Comparison of ENCODE assay signal across 10 mouse cellular contexts in the genomic region with DNA sequence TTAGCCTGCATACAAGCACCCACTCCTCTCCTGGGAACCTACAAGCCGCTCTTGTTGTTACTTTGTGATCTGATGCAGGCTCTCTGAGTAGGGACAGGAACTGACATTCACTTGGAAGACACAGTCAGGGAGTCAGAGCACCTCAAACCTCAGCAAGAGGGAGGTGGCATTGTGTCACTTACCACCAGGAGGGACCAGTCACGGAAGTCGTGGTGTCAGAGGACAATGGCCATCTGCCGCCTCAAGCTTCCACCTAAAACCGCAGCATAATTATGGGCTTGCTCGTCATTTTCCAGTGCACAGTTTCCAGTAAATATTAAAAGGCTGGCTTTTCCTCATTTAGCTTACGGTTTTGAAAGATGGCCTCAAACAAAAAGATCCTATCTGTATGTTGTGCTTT.
A peak's percentile ranks its signal among the peaks of the same experiment; 100 is the strongest.
DNase-seq lines count a peak whose midpoint lies in the region; ATAC-seq and TF ChIP-seq lines count a peak whose summit lies in the region.
"Had no signal": no experiment of that assay in that cellular context is flagged by ENCODE, and none has a peak within 500 bp of the region (broad histone marks: within the 10 kb centered on the region; RNA-seq: fewer than 3 reads in every experiment).

No protein-coding gene starts in this region.

- no peak overlapping the region for H3K27ac ChIP-seq in forebrain, embryonic 12.5 days
- H3K27ac ChIP-seq in forebrain, postnatal 0 days (ENCODE audit: low read depth, low read length): no peak overlapping the region
- no peak overlapping the region for H3K27ac ChIP-seq in kidney, adult 2 months (ENCODE audit: insufficient read depth, low read depth, low read length)
- H3K27ac ChIP-seq in midbrain, embryonic 14.5 days (replicated peaks; ENCODE audit: low read depth, low read length): 0 out of 2 replicates have a peak overlapping the region, but pooled peaks have one; percentile 37
- H3K27ac ChIP-seq: liver, embryonic 15.5 days had no signal

- no peak for TF ChIP-seq CTCF in forebrain, postnatal 0 days (IDR thresholded peaks at IDR 0.05; ENCODE audit: low read depth)
- TF ChIP-seq CTCF in kidney, adult 2 months (conservative IDR thresholded peaks at IDR 0.05; ENCODE audit: insufficient read depth, insufficient read length, low read depth, low read length): no peak

- peaks cover 9% of the 10 kb centered on the region for H3K27me3 ChIP-seq in forebrain, embryonic 12.5 days
- H3K27me3 ChIP-seq in forebrain, postnatal 0 days (ENCODE audit: insufficient read depth, low read length): no peaks in the 10 kb centered on the region
- H3K27me3 ChIP-seq in kidney, adult 2 months (replicated peaks; ENCODE audit: control insufficient read depth, insufficient read depth, low read length): no peaks in the 10 kb centered on the region
- H3K27me3 ChIP-seq in midbrain, embryonic 14.5 days (ENCODE audit: control insufficient read depth, insufficient read depth, low read length): no peaks in the 10 kb centered on the region

- ATAC-seq in forebrain, embryonic 12.5 days (ENCODE audit: low FRiP score): no peak
- no peak for ATAC-seq in forebrain, postnatal 0 days
- ATAC-seq in midbrain, embryonic 14.5 days (ENCODE audit: low FRiP score, low TSS enrichment): no peak

- no peaks in the 10 kb centered on the region for H3K9me3 ChIP-seq in forebrain, embryonic 12.5 days
- H3K9me3 ChIP-seq in forebrain, postnatal 0 days (ENCODE audit: low read length): no peaks in the 10 kb centered on the region
- H3K9me3 ChIP-seq in midbrain, embryonic 14.5 days (ENCODE audit: control insufficient read depth, low read length): no peaks in the 10 kb centered on the region
- H3K9me3 ChIP-seq: liver, embryonic 15.5 days had no signal

- no peak overlapping the region for H3K4me2 ChIP-seq in forebrain, embryonic 12.5 days
- no peak overlapping the region for H3K4me2 ChIP-seq in forebrain, postnatal 0 days (ENCODE audit: low read depth)
- H3K4me2 ChIP-seq in midbrain, embryonic 14.5 days (ENCODE audit: low read length): no peak overlapping the region
- H3K4me2 ChIP-seq: liver, embryonic 15.5 days had no signal

- 0 out of 2 replicates have a peak overlapping the region, but pooled peaks have one; percentile 25 for H3K9ac ChIP-seq in forebrain, embryonic 12.5 days
- no peak overlapping the region for H3K9ac ChIP-seq in forebrain, postnatal 0 days
- H3K9ac ChIP-seq in midbrain, embryonic 14.5 days (replicated peaks; ENCODE audit: low read length): no peak overlapping the region
- H3K9ac ChIP-seq: liver, embryonic 15.5 days had no signal

- H3K36me3 ChIP-seq in forebrain, embryonic 12.5 days (replicated peaks): no peaks in the 10 kb centered on the region
- H3K36me3 ChIP-seq in forebrain, postnatal 0 days (ENCODE audit: insufficient read depth): no peaks in the 10 kb centered on the region
- no peaks in the 10 kb centered on the region for H3K36me3 ChIP-seq in kidney, adult 2 months (ENCODE audit: control insufficient read depth, insufficient read depth, low read length)
- no peaks in the 10 kb centered on the region for H3K36me3 ChIP-seq in midbrain, embryonic 14.5 days (ENCODE audit: control insufficient read depth, insufficient read depth, low read length)
- H3K36me3 ChIP-seq: liver, embryonic 15.5 days had no signal

- DNase-seq in forebrain, postnatal 0 days: no peak
- DNase-seq in kidney, adult 2 months: peak; percentile 20
- no peak for DNase-seq in kidney, adult 18-20 months
- DNase-seq in retina, embryonic 14.5 days (ENCODE audit: low spot score): peak; percentile 18
- DNase-seq in retina, postnatal 1 day: no peak
- DNase-seq in midbrain, embryonic 14.5 days: no peak
- no peak for DNase-seq in cerebellum, adult 18-20 months
- DNase-seq: cerebellum, postnatal 14 days had no signal

- peaks cover 18% of the 10 kb centered on the region for H3K4me1 ChIP-seq in forebrain, embryonic 12.5 days
- no peaks in the 10 kb centered on the region for H3K4me1 ChIP-seq in forebrain, postnatal 0 days (ENCODE audit: insufficient read depth)
- H3K4me1 ChIP-seq in kidney, adult 2 months (ENCODE audit: control insufficient read depth, insufficient read depth, low read length): no peaks in the 10 kb centered on the region
- peaks cover 18% of the 10 kb centered on the region for H3K4me1 ChIP-seq in midbrain, embryonic 14.5 days (ENCODE audit: control insufficient read depth, insufficient read depth, low read length)

- no peak for TF ChIP-seq POLR2A in kidney, adult 2 months (IDR thresholded peaks at IDR 0.05; ENCODE audit: low read depth, low read length)

- 17% methylated on average over 7 of the region's 7 CpGs for WGBS in forebrain, embryonic 12.5 days
- WGBS in forebrain, postnatal 0 days: 25% methylated on average over 7 of the region's 7 CpGs
- WGBS in kidney, adult 2 months: 58% methylated on average over 7 of the region's 7 CpGs
- 27% methylated on average over 7 of the region's 7 CpGs for WGBS in midbrain, embryonic 14.5 days

- no peak overlapping the region for H3K4me3 ChIP-seq in forebrain, embryonic 12.5 days (replicated peaks)
- H3K4me3 ChIP-seq in forebrain, postnatal 0 days (ENCODE audit: low read depth, low read length): no peak overlapping the region
- no peak overlapping the region for H3K4me3 ChIP-seq in kidney, adult 2 months (ENCODE audit: insufficient read depth, low read depth, low read length)
- no peak overlapping the region for H3K4me3 ChIP-seq in midbrain, embryonic 14.5 days (replicated peaks; ENCODE audit: low read depth, low read length)
- H3K4me3 ChIP-seq: liver, embryonic 15.5 days had no signal

Comparison
In these comparisons a context has a peak if more than half of its experiments do, and no peak if none do; other contexts are left out.
1. DNase-seq: peak in kidney, adult 2 months (single experiment) and retina, embryonic 14.5 days (single experiment); none in forebrain, postnatal 0 days (single experiment), kidney, adult 18-20 months (single experiment), retina, postnatal 1 day (single experiment), midbrain, embryonic 14.5 days (single experiment) and cerebellum, adult 18-20 months (0 of 2).